27 mouse cellular contexts compared by ENCODE assay signal in genomic region chr16:11614401-11615014, GRCm38 (mm10).
A peak's percentile ranks its signal among the peaks of the same experiment; 100 is the strongest.
DNase-seq lines count a peak whose midpoint lies in the region; ATAC-seq and TF ChIP-seq lines count a peak whose summit lies in the region.
"Had no signal": no experiment of that assay in that cellular context is flagged by ENCODE, and none has a peak within 500 bp of the region (broad histone marks: within the 10 kb centered on the region; RNA-seq: fewer than 3 reads in every experiment).

No protein-coding gene starts in this region.

- DNase-seq in MEL-GATA-1-ER (ENCODE audit: extremely low read depth, low read depth): peak; percentile 70
- DNase-seq in adrenal gland, postnatal 14 days: peak; percentile 21
- no peak for DNase-seq in liver, embryonic 11.5 days (ENCODE audit: low spot score)
- DNase-seq in liver, postnatal 0 days: no peak
- no peak for DNase-seq in midbrain, embryonic 11.5 days (ENCODE audit: low spot score, missing footprints)
- no peak for DNase-seq in embryonic facial prominence, embryonic 10.5 days (ENCODE audit: low spot score)
- DNase-seq: cerebellum, adult 11-12 months; cerebellum, postnatal 10 days; kidney, postnatal 36 days; left cerebral cortex, postnatal 4 days; right cerebral cortex, postnatal 14 days; thymus, adult 2 months; thymus, postnatal 4 days had no signal

- H3K4me2 ChIP-seq in liver, embryonic 11.5 days: no peak overlapping the region; the same call in 1 of the 2 replicates
- no peak overlapping the region for H3K4me2 ChIP-seq in liver, postnatal 0 days (ENCODE audit: low read depth, low read length)
- no peak overlapping the region for H3K4me2 ChIP-seq in midbrain, embryonic 11.5 days
- H3K4me2 ChIP-seq: embryonic facial prominence, embryonic 13.5 days; forebrain, embryonic 13.5 days; heart, embryonic 11.5 days; kidney, embryonic 15.5 days; limb, embryonic 15.5 days; midbrain, embryonic 12.5 days had no signal

- no peaks in the 10 kb centered on the region for H3K36me3 ChIP-seq in liver, embryonic 11.5 days (ENCODE audit: control insufficient read depth, insufficient read depth, low read length)
- no peaks in the 10 kb centered on the region for H3K36me3 ChIP-seq in liver, postnatal 0 days (replicated peaks; ENCODE audit: insufficient read depth, low read length)
- no peaks in the 10 kb centered on the region for H3K36me3 ChIP-seq in midbrain, embryonic 11.5 days (ENCODE audit: control insufficient read depth, insufficient read depth, low read length)
- 0 out of 2 replicates have a peak, but pooled peaks cover 4% of the 10 kb centered on the region for H3K36me3 ChIP-seq in embryonic facial prominence, embryonic 10.5 days (replicated peaks)
- H3K36me3 ChIP-seq: hindbrain, embryonic 10.5 days; kidney, embryonic 15.5 days; limb, embryonic 15.5 days had no signal

- peak; percentile 88 for ATAC-seq in liver, embryonic 11.5 days (replicated peaks; ENCODE audit: low FRiP score)
- ATAC-seq in liver, postnatal 0 days: peak; percentile 49
- no peak for ATAC-seq in monocyte, adult 5-6 weeks (replicated peaks; ENCODE audit: insufficient number of reproducible peaks, low FRiP score, low TSS enrichment, poor library complexity, severe bottlenecking)
- no peak for ATAC-seq in midbrain, embryonic 11.5 days (ENCODE audit: low FRiP score)
- ATAC-seq: forebrain, embryonic 13.5 days; hindbrain, postnatal 0 days; intestine, postnatal 0 days; lung, postnatal 0 days had no signal

- TF ChIP-seq CTCF in liver, postnatal 0 days (IDR thresholded peaks at IDR 0.05; ENCODE audit: low read depth): no peak

- peaks cover 24% of the 10 kb centered on the region for H3K4me1 ChIP-seq in liver, embryonic 11.5 days (replicated peaks; ENCODE audit: control insufficient read depth, insufficient read depth, low read length)
- peaks cover 3% of the 10 kb centered on the region; the same call in 1 of the 2 replicates for H3K4me1 ChIP-seq in liver, postnatal 0 days (ENCODE audit: insufficient read depth)
- no peaks in the 10 kb centered on the region for H3K4me1 ChIP-seq in midbrain, embryonic 11.5 days (ENCODE audit: control insufficient read depth, insufficient read depth, low read length)
- H3K4me1 ChIP-seq in embryonic facial prominence, embryonic 10.5 days: no peaks in the 10 kb centered on the region
- H3K4me1 ChIP-seq: embryonic facial prominence, embryonic 13.5 days; forebrain, embryonic 13.5 days; kidney, embryonic 15.5 days; limb, embryonic 15.5 days; midbrain, embryonic 12.5 days had no signal

- H3K9me3 ChIP-seq in liver, embryonic 11.5 days (ENCODE audit: control insufficient read depth, low read length): no peaks in the 10 kb centered on the region
- no peaks in the 10 kb centered on the region for H3K9me3 ChIP-seq in liver, postnatal 0 days (ENCODE audit: low read length)
- H3K9me3 ChIP-seq in midbrain, embryonic 11.5 days (ENCODE audit: control insufficient read depth, low read length): peaks cover 3% of the 10 kb centered on the region; the same call in 1 of the 2 replicates
- H3K9me3 ChIP-seq in embryonic facial prominence, embryonic 10.5 days: peaks cover 6% of the 10 kb centered on the region; the same call in 1 of the 2 replicates
- H3K9me3 ChIP-seq: kidney, embryonic 15.5 days; limb, embryonic 15.5 days had no signal

- 53% methylated on average over 3 of the region's 3 CpGs for WGBS in liver, embryonic 11.5 days
- 70% methylated on average over 3 of the region's 3 CpGs for WGBS in liver, postnatal 0 days (ENCODE audit: insufficient replicate concordance)
- 92% methylated on average over 3 of the region's 3 CpGs for WGBS in midbrain, embryonic 11.5 days
- 92% methylated on average over 3 of the region's 3 CpGs for WGBS in embryonic facial prominence, embryonic 10.5 days

- TF ChIP-seq EP300 in liver, postnatal 0 days (IDR thresholded peaks at IDR 0.05; ENCODE audit: low read depth): peak; percentile 41; the same call in 1 of the 2 replicates

- no peaks in the 10 kb centered on the region for H3K27me3 ChIP-seq in liver, embryonic 11.5 days (replicated peaks; ENCODE audit: control insufficient read depth, insufficient read depth, low read length)
- no peaks in the 10 kb centered on the region for H3K27me3 ChIP-seq in liver, postnatal 0 days (ENCODE audit: insufficient read depth, low read length)
- H3K27me3 ChIP-seq in midbrain, embryonic 11.5 days (ENCODE audit: control insufficient read depth, insufficient read depth, low read length): no peaks in the 10 kb centered on the region
- no peaks in the 10 kb centered on the region for H3K27me3 ChIP-seq in embryonic facial prominence, embryonic 10.5 days (replicated peaks; ENCODE audit: low read depth, poor library complexity, severe bottlenecking)
- H3K27me3 ChIP-seq: embryonic facial prominence, embryonic 13.5 days; forebrain, embryonic 13.5 days; kidney, embryonic 15.5 days; limb, embryonic 15.5 days; midbrain, embryonic 12.5 days had no signal

- no peak overlapping the region for H3K9ac ChIP-seq in liver, embryonic 11.5 days (ENCODE audit: low read depth, low read length)
- H3K9ac ChIP-seq in liver, postnatal 0 days (replicated peaks): no peak overlapping the region
- no peak overlapping the region for H3K9ac ChIP-seq in midbrain, embryonic 11.5 days (ENCODE audit: low read length)
- H3K9ac ChIP-seq: embryonic facial prominence, embryonic 13.5 days; forebrain, embryonic 13.5 days; kidney, embryonic 15.5 days; limb, embryonic 15.5 days; midbrain, embryonic 12.5 days had no signal

- no peak overlapping the region for H3K4me3 ChIP-seq in liver, embryonic 11.5 days (ENCODE audit: low read depth, low read length)
- no peak overlapping the region for H3K4me3 ChIP-seq in liver, postnatal 0 days (ENCODE audit: low read depth, low read length)
- no peak overlapping the region for H3K4me3 ChIP-seq in midbrain, embryonic 11.5 days (ENCODE audit: low read depth, low read length)
- no peak overlapping the region for H3K4me3 ChIP-seq in embryonic facial prominence, embryonic 10.5 days
- H3K4me3 ChIP-seq: embryonic facial prominence, embryonic 13.5 days; erythroblast, embryonic 14.5 days; forebrain, embryonic 13.5 days; hindbrain, embryonic 10.5 days; kidney, embryonic 15.5 days; left cerebral cortex, adult 2 months; limb, embryonic 15.5 days; midbrain, embryonic 12.5 days had no signal

- peak overlapping the region; percentile 30; the same call in 1 of the 2 replicates for H3K27ac ChIP-seq in liver, embryonic 11.5 days (ENCODE audit: low read depth, low read length)
- peak overlapping the region; percentile 29; the same call in 1 of the 2 replicates for H3K27ac ChIP-seq in liver, postnatal 0 days (ENCODE audit: low read depth)
- no peak overlapping the region for H3K27ac ChIP-seq in midbrain, embryonic 11.5 days (ENCODE audit: low read depth, low read length)
- H3K27ac ChIP-seq in embryonic facial prominence, embryonic 10.5 days (replicated peaks): no peak overlapping the region
- H3K27ac ChIP-seq: forebrain, embryonic 13.5 days; hindbrain, embryonic 10.5 days; hindbrain, postnatal 0 days; kidney, embryonic 15.5 days; left cerebral cortex, adult 2 months; limb, embryonic 15.5 days; midbrain, embryonic 12.5 days; stomach, postnatal 0 days had no signal

Comparison
In these comparisons a context has a peak if more than half of its experiments do, and no peak if none do; other contexts are left out.
1. DNase-seq: peak in MEL-GATA-1-ER (single experiment) and adrenal gland, postnatal 14 days (single experiment); none in liver, embryonic 11.5 days (single experiment), liver, postnatal 0 days (single experiment), midbrain, embryonic 11.5 days (single experiment) and embryonic facial prominence, embryonic 10.5 days (single experiment).
2. ATAC-seq: peak in liver, embryonic 11.5 days (single experiment) and liver, postnatal 0 days (single experiment); none in monocyte, adult 5-6 weeks (single experiment) and midbrain, embryonic 11.5 days (single experiment).
3. H3K27ac ChIP-seq: peak in liver, embryonic 11.5 days (single experiment) and liver, postnatal 0 days (single experiment); none in midbrain, embryonic 11.5 days (single experiment) and embryonic facial prominence, embryonic 10.5 days (single experiment).